Mouse (Mus musculus): ENCODE measurements around the gene Ccdc57.
A peak's percentile ranks its signal among the peaks of the same experiment; 100 is the strongest.
"Not testable (repeated sequence)": the region's sequence is repeated elsewhere in the genome, so short reads cannot be mapped to it uniquely, and the experiment has no call there.

Gene Ccdc57

GRCm38 (mm10) chr11:120903159-120903850, 29.4 kb downstream of the Ccdc57 start:
- peak; percentile 16 for DNase-seq (ENCODE audit: low read depth, low spot score)

- DNase-seq (ENCODE audit: low read depth, low spot score) = peak; percentile 64
Observed at GRCm38 (mm10) chr11:120902487-120903142, 30.1 kb downstream of the Ccdc57 start.

GRCm38 (mm10) chr11:120901729-120902486, 30.8 kb downstream of the Ccdc57 start:
- peak; percentile 50 for DNase-seq (ENCODE audit: low read depth, low spot score)

- no peak for DNase-seq (ENCODE audit: low read depth, low spot score)
Observed at GRCm38 (mm10) chr11:120900276-120901244, 32.1 kb downstream of the Ccdc57 start.

GRCm38 (mm10) chr11:120898114-120898548, 34.5 kb downstream of the Ccdc57 start:
- DNase-seq (ENCODE audit: low read depth, low spot score) = no peak

GRCm38 (mm10) chr11:120895441-120895840, 37.2 kb downstream of the Ccdc57 start:
- DNase-seq (ENCODE audit: low read depth, low spot score) = no peak

GRCm38 (mm10) chr11:120894397-120894796, 38.3 kb downstream of the Ccdc57 start:
- DNase-seq (ENCODE audit: low read depth, low spot score) = no peak

- DNase-seq (ENCODE audit: low read depth, low spot score) = no peak
Observed at GRCm38 (mm10) chr11:120889216-120889615, 43.5 kb downstream of the Ccdc57 start.

- no peak for DNase-seq (ENCODE audit: low read depth, low spot score)
Observed at GRCm38 (mm10) chr11:120888718-120889117, 44.0 kb downstream of the Ccdc57 start.

GRCm38 (mm10) chr11:120887502-120887901, 45.2 kb downstream of the Ccdc57 start:
- peak; percentile 50 for DNase-seq (ENCODE audit: low read depth, low spot score)

GRCm38 (mm10) chr11:120886462-120886861, 46.2 kb downstream of the Ccdc57 start:
- no peak for DNase-seq (ENCODE audit: low read depth, low spot score)

- DNase-seq (ENCODE audit: low read depth, low spot score) = no peak
Observed at GRCm38 (mm10) chr11:120883601-120884000, 49.1 kb downstream of the Ccdc57 start.

GRCm38 (mm10) chr11:120882931-120883330, 49.7 kb downstream of the Ccdc57 start:
- no peak for DNase-seq (ENCODE audit: low read depth, low spot score)

- no peak for DNase-seq (ENCODE audit: low read depth, low spot score)
Observed at GRCm38 (mm10) chr11:120873206-120873605, 59.5 kb downstream of the Ccdc57 start.

GRCm38 (mm10) chr11:120871521-120871920, 61.2 kb downstream of the Ccdc57 start:
- no peak for DNase-seq (ENCODE audit: low read depth, low spot score)

GRCm38 (mm10) chr11:120865816-120866215, 66.9 kb downstream of the Ccdc57 start:
- DNase-seq (ENCODE audit: low read depth, low spot score) = no peak

- no peak for DNase-seq (ENCODE audit: low read depth, low spot score)
Observed at GRCm38 (mm10) chr11:120862819-120863218, 69.9 kb downstream of the Ccdc57 start.

GRCm38 (mm10) chr11:120855938-120856337, 76.7 kb downstream of the Ccdc57 start:
- DNase-seq (ENCODE audit: low read depth, low spot score) = not testable (repeated sequence)

GRCm38 (mm10) chr11:120853788-120854187, 78.9 kb downstream of the Ccdc57 start:
- DNase-seq (ENCODE audit: low read depth, low spot score) = peak; percentile 33

GRCm38 (mm10) chr11:120853158-120853557, 79.5 kb downstream of the Ccdc57 start:
- DNase-seq (ENCODE audit: low read depth, low spot score) = peak; percentile 19
